Mouse (Mus musculus) spleen, adult 2 months (tissue): Measurements from ENCODE around the gene Ryr2.
"Not testable (repeated sequence)": the region's sequence is repeated elsewhere in the genome, so short reads cannot be mapped to it uniquely, and the experiment has no call there.

Source experiments
- CTCF ChIP-seq: fragments of 200-500 bp; IDR thresholded peaks from 2 replicates; pipeline ENCODE4 v1.5.1; 2011; ENCODE audit warnings: mild to moderate bottlenecking, inconsistent platforms; ENCODE audit not compliant: insufficient read depth, insufficient read length, insufficient replicate concordance; ENCODE audit errors: extremely low read depth
- POLR2A ChIP-seq: fragments of 200-500 bp; IDR thresholded peaks from 2 replicates; pipeline ENCODE4 v1.6.1; 2011; ENCODE audit warnings: low read depth, low read length, inconsistent platforms

DNA sequence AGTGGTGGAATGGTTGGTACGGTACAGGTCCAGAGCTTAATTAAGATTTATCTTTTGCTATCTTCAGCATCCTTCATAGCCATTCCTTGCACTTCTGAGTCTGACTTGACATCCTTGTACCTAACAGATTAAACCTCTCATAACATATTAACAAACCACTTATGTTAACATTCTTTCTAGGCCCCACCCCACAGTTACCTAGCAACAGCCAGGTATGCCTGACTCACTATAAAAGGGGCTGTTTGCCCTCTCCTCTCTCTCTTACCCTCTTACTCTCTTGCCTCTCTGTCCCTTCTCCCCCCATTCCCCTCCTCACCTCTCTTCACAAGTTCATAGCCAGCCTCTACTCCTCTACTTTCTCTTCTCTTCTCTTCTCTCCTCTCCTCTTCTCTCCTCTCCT, 297.4 kb downstream of the Ryr2 start:
- TF ChIP-seq CTCF, POLR2A: not testable (repeated sequence)
